Mouse (Mus musculus) gastrocnemius, adult 8-10 months (tissue): ENCODE data around the gene Olfml2a. TPM values are rescaled to one million over a fixed set of nuclear protein-coding genes. Genes with fewer than 3 reads are reported as not detected.

ENCODE experiments used
- DNase-seq, 2 experiments: peaks; one replicate each; pipeline ENCODE4 v3.0.0; 2022; ENCODE audit warnings: low spot score in 2 of 2
- total RNA-seq, 4 experiments: library from RNA; stranded (reverse); gene quantifications; 2 replicates each; pipeline ENCODE4 v1.2.4; 2022

Gene Olfml2a
- total RNA-seq, 4 experiments from 2014 or later, result 3.1 to 4.6 (median 3.3) TPM

DNA sequence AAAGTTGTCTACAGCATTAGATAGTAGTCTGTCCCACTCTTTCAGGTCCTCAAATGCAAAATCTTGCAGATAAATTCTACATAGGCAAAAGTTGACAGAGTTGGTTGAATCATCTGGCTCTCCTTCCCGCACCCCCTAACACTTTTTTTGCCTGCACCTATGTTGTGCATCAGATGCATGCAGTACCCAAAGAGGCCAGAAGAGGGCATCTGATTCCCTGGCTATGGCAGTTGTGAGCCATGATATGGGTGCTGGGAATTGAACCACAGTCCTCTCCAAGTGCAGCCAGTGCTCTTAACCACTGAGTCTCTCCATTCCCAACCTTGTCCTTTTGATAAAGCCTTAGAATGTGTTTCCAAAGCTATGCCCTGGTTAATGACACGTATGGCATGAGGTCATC lies 51.7 kb downstream of the Olfml2a start:
- DNase-seq, result no peak

DNA sequence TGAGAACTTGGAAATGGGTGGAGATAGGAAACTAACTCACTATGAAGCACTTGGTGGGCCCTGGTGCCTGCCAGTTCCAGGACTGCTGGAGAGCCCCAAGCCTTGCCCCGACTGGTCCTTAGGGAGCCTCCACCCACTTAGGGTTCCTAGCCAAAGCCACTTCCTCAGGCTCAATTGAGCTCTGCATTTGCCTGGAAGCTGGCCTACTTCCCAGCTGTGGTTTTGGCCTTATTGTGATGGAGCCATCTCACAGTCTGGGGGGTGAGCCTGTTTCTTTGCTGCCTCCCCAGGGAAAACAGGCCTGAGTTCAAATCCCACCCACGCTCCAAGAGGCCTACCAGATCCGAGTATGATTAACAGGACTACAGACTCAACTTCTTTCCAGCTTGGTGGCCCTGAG lies 54.8 kb downstream of the Olfml2a start:
- DNase-seq, result peak; percentile 56 to 67

GRCm38 (mm10) chr2:38987371-38987770 lies 55.6 kb downstream of the Olfml2a start:
- DNase-seq, result no peak

GRCm38 (mm10) chr2:38987803-38988510 lies 56.2 kb downstream of the Olfml2a start:
- no peak for DNase-seq

DNA sequence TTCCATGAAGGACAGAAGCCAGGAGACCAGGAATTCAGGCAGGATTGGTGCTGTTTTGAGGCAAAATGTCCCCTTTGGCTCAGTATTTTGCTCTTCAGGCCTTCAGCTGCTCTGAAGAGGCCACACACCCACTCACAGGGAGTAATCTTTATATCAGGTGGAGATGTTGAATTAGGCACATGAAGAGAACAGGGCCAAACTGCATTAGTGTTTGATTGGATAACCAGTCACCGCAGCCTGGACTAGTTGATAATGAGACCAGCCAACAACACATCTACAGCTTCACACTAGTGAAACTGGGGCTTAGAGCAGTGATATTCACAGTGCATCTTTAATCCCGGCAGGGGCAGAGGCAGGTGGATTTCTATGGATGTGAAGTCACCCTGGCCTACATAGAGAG lies 57.2 kb downstream of the Olfml2a start:
- no peak for DNase-seq

- DNase-seq, result no peak
Measured at GRCm38 (mm10) chr2:38992004-38992403, 60.2 kb downstream of the Olfml2a start.

GRCm38 (mm10) chr2:38992452-38992851 lies 60.7 kb downstream of the Olfml2a start:
- no peak for DNase-seq

- DNase-seq, result peak; percentile 84 to 85
Measured at GRCm38 (mm10) chr2:38997386-38998374, 65.9 kb downstream of the Olfml2a start, which contains the start of gene Wdr38. TSS of gene Wdr38 (plus strand) at chr2:38997476.

GRCm38 (mm10) chr2:38999381-38999780 lies 67.6 kb downstream of the Olfml2a start:
- no peak for DNase-seq

- DNase-seq, result no peak
Measured at GRCm38 (mm10) chr2:38999910-39000586, 68.3 kb downstream of the Olfml2a start.

GRCm38 (mm10) chr2:39000587-39000919 lies 68.8 kb downstream of the Olfml2a start:
- no peak for DNase-seq

GRCm38 (mm10) chr2:39001866-39002265 lies 70.1 kb downstream of the Olfml2a start:
- no peak for DNase-seq

- DNase-seq, result no peak
Measured at GRCm38 (mm10) chr2:39003106-39003505, 71.3 kb downstream of the Olfml2a start.

GRCm38 (mm10) chr2:39003512-39003911 lies 71.7 kb downstream of the Olfml2a start:
- no peak for DNase-seq

DNA sequence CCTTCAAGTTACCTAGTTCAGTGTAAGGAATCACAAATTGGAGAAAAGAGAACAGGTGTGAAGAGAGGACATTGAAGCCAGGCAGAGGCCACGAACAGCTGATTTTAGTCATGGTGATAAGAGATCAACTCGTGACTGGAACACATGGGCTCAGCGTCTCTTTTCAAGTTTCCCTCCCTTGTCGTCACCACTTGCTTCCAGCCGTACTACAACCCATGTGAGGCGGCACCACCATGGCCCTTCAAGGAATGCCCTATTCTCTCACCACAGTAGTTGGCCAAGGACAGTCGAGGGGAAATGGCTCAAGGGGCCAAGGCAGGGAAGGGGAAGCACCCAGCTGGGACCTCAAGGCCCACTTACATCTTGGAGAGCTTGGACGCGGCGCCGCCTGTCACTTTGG lies 72.6 kb downstream of the Olfml2a start:
- no peak for DNase-seq

- peak; percentile 77 to 85 for DNase-seq
Measured at GRCm38 (mm10) chr2:39004880-39005435, 73.2 kb downstream of the Olfml2a start, which contains the start of gene Arpc5l. TSS of gene Arpc5l (plus strand) at chr2:39005348.

- no peak for DNase-seq
Measured at GRCm38 (mm10) chr2:39005574-39006079, 73.8 kb downstream of the Olfml2a start, which contains the start of gene Rpl35. TSS of gene Rpl35 (minus strand) at chr2:39005624.

GRCm38 (mm10) chr2:39006149-39006730 lies 74.5 kb downstream of the Olfml2a start:
- no peak for DNase-seq

DNA sequence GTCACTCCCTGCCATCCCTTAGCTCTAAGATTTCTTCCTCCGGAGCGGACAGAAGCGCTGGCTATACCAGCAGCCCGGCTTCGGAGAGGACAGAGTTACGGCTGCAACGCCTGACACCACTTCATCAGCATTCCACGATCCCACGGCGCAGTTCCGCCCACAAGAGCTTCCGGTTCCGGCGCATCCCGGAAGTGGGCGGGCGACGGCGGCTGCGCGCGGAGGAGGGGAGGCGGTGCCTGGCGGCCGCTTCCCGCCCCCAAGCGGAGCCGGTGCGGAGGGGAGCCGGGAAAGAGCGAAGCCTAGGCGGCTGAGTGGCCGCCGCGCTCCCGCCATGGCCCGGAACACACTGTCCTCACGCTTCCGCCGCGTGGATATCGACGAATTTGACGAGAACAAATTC lies 76.1 kb downstream of the Olfml2a start:
- peak; percentile 87 to 90 for DNase-seq

- DNase-seq, result no peak
Measured at GRCm38 (mm10) chr2:39008350-39008851, 76.6 kb downstream of the Olfml2a start.
